Mouse (Mus musculus) heart, postnatal 0 days (tissue): ENCODE results near the gene Gria4.
"Not testable (repeated sequence)": the region's sequence is repeated elsewhere in the genome, so short reads cannot be mapped to it uniquely, and the experiment has no call there.

Experiments used
- CTCF ChIP-seq: IDR thresholded peaks from 2 replicates; pipeline ENCODE4 v1.5.1; 2016; ENCODE audit warnings: antibody characterized with exemption, control low read depth, low read depth
- EP300 ChIP-seq: IDR thresholded peaks from 2 replicates; pipeline ENCODE4 v1.6.1; 2016; ENCODE audit warnings: antibody characterized with exemption, low read depth

- not testable (repeated sequence) for TF ChIP-seq CTCF, EP300
These were observed 14.9 kb upstream of the Gria4 start for GRCm38 (mm10) chr9:4810941-4811340.
